Mouse (Mus musculus): Measurements from ENCODE around the gene Plxnd1. TPM values are rescaled to one million over a fixed set of nuclear protein-coding genes. Genes with fewer than 3 reads are reported as not detected.

Gene Plxnd1
- polyA plus RNA-seq, 1 experiment = 54.2 TPM

DNA sequence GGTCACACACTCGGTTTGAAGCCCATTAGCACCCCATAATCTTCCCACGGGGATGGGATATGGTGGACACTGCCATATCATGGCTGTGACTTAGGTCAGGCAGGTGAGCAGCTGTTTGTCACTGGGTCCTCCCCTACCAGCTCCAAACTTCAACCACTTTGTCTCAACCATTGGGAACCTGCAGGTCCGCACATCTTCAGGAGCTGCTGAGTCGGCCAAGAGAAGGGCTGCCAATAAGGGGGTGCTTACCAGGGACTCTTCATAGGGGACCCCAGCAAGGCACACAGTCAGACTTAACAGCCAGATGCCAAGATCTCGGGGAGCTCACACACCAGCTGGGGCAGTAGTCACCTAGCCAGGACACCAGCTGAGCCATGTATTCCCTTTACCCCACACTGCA lies 6.0 kb upstream of the Plxnd1 start:
- no peak overlapping the region for H3K4me3 ChIP-seq (ENCODE audit: insufficient read depth, low read depth, low read length)

DNA sequence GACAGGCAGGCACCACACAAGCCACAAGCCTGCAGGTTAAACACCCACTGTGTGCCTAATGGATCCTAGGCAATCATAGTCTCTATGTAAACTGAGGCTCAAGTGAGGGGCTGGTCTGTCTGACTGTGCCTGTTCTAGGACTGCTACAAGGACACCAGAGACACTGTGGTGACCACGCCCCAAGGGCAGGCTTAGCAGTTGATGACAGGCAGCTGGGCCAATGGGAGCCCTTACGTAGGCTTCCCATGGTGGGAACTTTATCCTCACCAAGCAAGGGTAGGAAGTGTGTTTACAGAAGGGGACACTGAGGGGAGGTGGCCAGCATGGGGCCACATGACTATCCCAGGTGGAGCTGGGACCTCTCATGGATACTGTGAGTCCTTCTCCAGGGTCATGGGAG lies 4.4 kb upstream of the Plxnd1 start:
- no peaks in the 10 kb centered on the region for H3K27me3 ChIP-seq (replicated peaks; ENCODE audit: control insufficient read depth, insufficient read depth, low read length)
- H3K4me3 ChIP-seq (ENCODE audit: insufficient read depth, low read depth, low read length) = no peak overlapping the region
- H3K4me1 ChIP-seq (ENCODE audit: control insufficient read depth, insufficient read depth, low read length) = peaks cover 4% of the 10 kb centered on the region; the same call in 1 of the 2 replicates
- no peaks in the 10 kb centered on the region for H3K36me3 ChIP-seq (ENCODE audit: control insufficient read depth, insufficient read depth, low read length)
- DNase-seq = no peak
- no peak overlapping the region for H3K27ac ChIP-seq (ENCODE audit: insufficient read depth, low read depth, low read length)
- TF ChIP-seq POLR2A (IDR thresholded peaks at IDR 0.05; ENCODE audit: low read depth, low read length) = no peak
- no peak for TF ChIP-seq CTCF (conservative IDR thresholded peaks at IDR 0.05; ENCODE audit: insufficient read depth, insufficient read length, low read depth, low read length)
- WGBS = 100% methylated on average over 2 of the region's 2 CpGs

More for the DNA sequence above, 6.0 kb upstream of the Plxnd1 start:
- Histone ChIP-seq H3K27me3 (replicated peaks; ENCODE audit: control insufficient read depth, insufficient read depth, low read length) (no peaks in the 10 kb centered on the region), H3K4me1 (ENCODE audit: control insufficient read depth, insufficient read depth, low read length) (peaks cover under 1% of the 10 kb centered on the region; the same call in 1 of the 2 replicates), H3K27ac (ENCODE audit: insufficient read depth, low read depth, low read length) (no peak overlapping the region), H3K36me3 (ENCODE audit: control insufficient read depth, insufficient read depth, low read length) (no peaks in the 10 kb centered on the region)
- DNase-seq = no peak
- WGBS = 94% methylated on average over 5 of the region's 5 CpGs
- TF ChIP-seq POLR2A (IDR thresholded peaks at IDR 0.05; ENCODE audit: low read depth, low read length) = no peak
- TF ChIP-seq CTCF (conservative IDR thresholded peaks at IDR 0.05; ENCODE audit: insufficient read depth, insufficient read length, low read depth, low read length) = no peak

- H3K4me3 ChIP-seq (ENCODE audit: insufficient read depth, low read depth, low read length) = no peak overlapping the region
- peak overlapping the region; percentile 4; the same call in 1 of the 2 replicates for H3K27ac ChIP-seq (ENCODE audit: insufficient read depth, low read depth, low read length)
- H3K36me3 ChIP-seq (ENCODE audit: control insufficient read depth, insufficient read depth, low read length) = no peaks in the 10 kb centered on the region
- 87% methylated on average over 7 of the region's 7 CpGs for WGBS
- no peaks in the 10 kb centered on the region for H3K27me3 ChIP-seq (replicated peaks; ENCODE audit: control insufficient read depth, insufficient read depth, low read length)
- no peak for TF ChIP-seq CTCF (conservative IDR thresholded peaks at IDR 0.05; ENCODE audit: insufficient read depth, insufficient read length, low read depth, low read length)
- no peak for TF ChIP-seq POLR2A (IDR thresholded peaks at IDR 0.05; ENCODE audit: low read depth, low read length)
- DNase-seq = no peak
- peaks cover 4% of the 10 kb centered on the region; the same call in 1 of the 2 replicates for H3K4me1 ChIP-seq (ENCODE audit: control insufficient read depth, insufficient read depth, low read length)
Observed at GRCm38 (mm10) chr6:115998758-115999157, 4.0 kb upstream of the Plxnd1 start.

DNA sequence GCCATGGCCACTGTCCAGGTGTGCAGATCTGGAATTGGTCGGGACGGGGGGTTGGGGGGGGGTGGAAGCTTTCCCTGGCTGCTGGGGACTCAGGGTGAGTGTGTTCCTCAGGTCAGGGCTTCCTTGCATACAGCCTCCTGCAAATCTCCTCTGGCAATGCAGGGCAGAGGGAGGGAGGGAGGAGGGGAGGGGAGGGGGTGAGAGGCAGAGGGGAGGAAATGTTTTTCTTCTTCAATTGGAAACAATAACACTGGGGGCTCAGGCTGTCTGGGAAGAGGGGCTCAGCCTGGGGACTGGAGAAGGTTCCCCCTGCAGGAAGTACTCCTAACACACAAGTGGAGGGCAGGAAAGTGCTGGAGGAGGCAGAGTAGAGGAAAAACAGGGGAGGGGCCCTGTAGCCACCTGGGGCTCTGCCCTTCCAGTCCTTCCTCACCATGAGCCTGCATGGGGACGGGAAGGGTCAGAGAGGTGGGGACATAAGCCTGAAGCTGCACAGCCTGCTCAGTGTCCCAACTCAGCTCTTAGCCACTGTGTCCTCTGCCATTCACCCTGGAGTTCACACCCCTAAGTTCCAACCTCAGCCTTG lies 3.0 kb upstream of the Plxnd1 start:
- no peak for TF ChIP-seq POLR2A (IDR thresholded peaks at IDR 0.05; ENCODE audit: low read depth, low read length)
- no peak for TF ChIP-seq CTCF (conservative IDR thresholded peaks at IDR 0.05; ENCODE audit: insufficient read depth, insufficient read length, low read depth, low read length)
- peak overlapping the region; percentile 4; the same call in 1 of the 2 replicates for H3K27ac ChIP-seq (ENCODE audit: insufficient read depth, low read depth, low read length)
- no peaks in the 10 kb centered on the region for H3K36me3 ChIP-seq (ENCODE audit: control insufficient read depth, insufficient read depth, low read length)
- 28% methylated on average over 3 of the region's 3 CpGs for WGBS
- no peak overlapping the region for H3K4me3 ChIP-seq (ENCODE audit: insufficient read depth, low read depth, low read length)
- no peak for DNase-seq
- H3K4me1 ChIP-seq (ENCODE audit: control insufficient read depth, insufficient read depth, low read length) = peaks cover 4% of the 10 kb centered on the region; the same call in 1 of the 2 replicates
- H3K27me3 ChIP-seq (replicated peaks; ENCODE audit: control insufficient read depth, insufficient read depth, low read length) = no peaks in the 10 kb centered on the region

DNA sequence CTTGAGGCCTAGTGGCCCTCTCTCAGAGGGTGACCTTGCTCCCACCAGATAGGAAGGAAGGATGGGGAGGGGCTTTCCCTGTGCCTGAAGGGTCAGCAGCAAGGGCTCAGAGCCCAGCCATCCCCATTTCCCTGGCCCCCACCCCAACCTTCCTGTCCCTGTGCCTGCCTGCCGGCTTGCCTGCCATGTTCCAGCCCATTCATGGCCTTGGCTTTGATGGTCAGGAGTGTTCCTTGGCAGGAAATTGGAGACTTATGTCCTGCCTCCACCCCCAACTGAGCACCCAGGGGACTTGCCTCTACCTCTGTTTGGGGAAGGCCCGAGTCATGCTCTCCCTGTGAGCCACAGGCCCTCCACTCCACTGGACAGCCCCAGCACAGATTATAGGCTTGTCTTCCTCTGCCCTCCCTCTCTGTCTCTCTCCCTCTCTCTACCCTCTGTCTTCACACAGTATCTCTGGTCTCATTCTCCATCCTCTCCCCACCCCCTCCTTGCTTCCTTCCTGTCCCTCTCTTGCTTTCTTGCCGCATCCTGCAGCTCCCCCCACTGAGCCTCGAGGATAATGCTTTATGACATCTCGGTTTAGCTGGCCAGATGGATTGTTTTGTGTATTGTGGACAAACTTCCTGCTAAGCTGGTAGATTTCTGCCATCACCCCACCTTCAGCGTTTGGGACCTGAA lies 1.5 kb upstream of the Plxnd1 start:
- TF ChIP-seq CTCF (conservative IDR thresholded peaks at IDR 0.05; ENCODE audit: insufficient read depth, insufficient read length, low read depth, low read length) (peak; percentile 37), POLR2A (IDR thresholded peaks at IDR 0.05; ENCODE audit: low read depth, low read length) (no peak)
- peaks cover 4% of the 10 kb centered on the region; the same call in 1 of the 2 replicates for H3K4me1 ChIP-seq (ENCODE audit: control insufficient read depth, insufficient read depth, low read length)
- no peak overlapping the region for H3K4me3 ChIP-seq (ENCODE audit: insufficient read depth, low read depth, low read length)
- peak; percentile 91 for DNase-seq
- 41% methylated on average over 6 of the region's 6 CpGs for WGBS
- no peaks in the 10 kb centered on the region for H3K27me3 ChIP-seq (replicated peaks; ENCODE audit: control insufficient read depth, insufficient read depth, low read length)
- H3K36me3 ChIP-seq (ENCODE audit: control insufficient read depth, insufficient read depth, low read length) = no peaks in the 10 kb centered on the region
- peak overlapping the region; percentile 85 for H3K27ac ChIP-seq (ENCODE audit: insufficient read depth, low read depth, low read length)

GRCm38 (mm10) chr6:115995531-115995941 lies 731 bp upstream of the Plxnd1 start:
- Histone ChIP-seq H3K4me3 (ENCODE audit: insufficient read depth, low read depth, low read length) (no peak overlapping the region), H3K4me1 (ENCODE audit: control insufficient read depth, insufficient read depth, low read length) (peaks cover 4% of the 10 kb centered on the region; the same call in 1 of the 2 replicates), H3K27me3 (replicated peaks; ENCODE audit: control insufficient read depth, insufficient read depth, low read length) (no peaks in the 10 kb centered on the region), H3K36me3 (ENCODE audit: control insufficient read depth, insufficient read depth, low read length) (no peaks in the 10 kb centered on the region), H3K27ac (ENCODE audit: insufficient read depth, low read depth, low read length) (peak overlapping the region; percentile 85)
- WGBS = 46% methylated on average over 4 of the region's 4 CpGs
- peak; percentile 52 for DNase-seq
- TF ChIP-seq POLR2A (IDR thresholded peaks at IDR 0.05; ENCODE audit: low read depth, low read length) (no peak), CTCF (conservative IDR thresholded peaks at IDR 0.05; ENCODE audit: insufficient read depth, insufficient read length, low read depth, low read length) (no peak)
